Mouse (Mus musculus): ENCODE measurements around the gene Tns1.

Gene Tns1

DNA sequence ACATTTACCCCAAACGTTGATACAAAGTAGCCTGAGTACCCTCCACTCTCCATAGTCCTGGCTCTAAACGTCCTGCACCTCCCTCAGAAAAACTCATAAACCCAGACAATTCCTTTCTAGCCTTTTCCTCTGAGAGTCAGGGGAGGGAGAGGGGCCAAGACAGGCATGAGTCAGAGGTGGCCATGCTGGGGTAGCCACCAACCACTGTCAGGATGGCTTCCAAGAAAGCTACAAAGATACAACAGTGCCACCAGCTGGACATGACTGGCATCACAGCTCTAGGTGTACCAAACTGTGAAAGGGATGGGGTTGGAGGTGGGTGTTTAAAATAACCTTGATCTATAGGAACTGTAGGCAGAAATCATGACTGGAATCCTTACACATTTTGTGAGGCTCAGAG lies 128.0 kb downstream of the Tns1 start:
- in situ Hi-C loops (cut with MboI, MseI), result loop anchor here (5.0 kb wide), 2 partner anchors 76 to 81 kb away; no protein-coding TSS in a partner anchor

DNA sequence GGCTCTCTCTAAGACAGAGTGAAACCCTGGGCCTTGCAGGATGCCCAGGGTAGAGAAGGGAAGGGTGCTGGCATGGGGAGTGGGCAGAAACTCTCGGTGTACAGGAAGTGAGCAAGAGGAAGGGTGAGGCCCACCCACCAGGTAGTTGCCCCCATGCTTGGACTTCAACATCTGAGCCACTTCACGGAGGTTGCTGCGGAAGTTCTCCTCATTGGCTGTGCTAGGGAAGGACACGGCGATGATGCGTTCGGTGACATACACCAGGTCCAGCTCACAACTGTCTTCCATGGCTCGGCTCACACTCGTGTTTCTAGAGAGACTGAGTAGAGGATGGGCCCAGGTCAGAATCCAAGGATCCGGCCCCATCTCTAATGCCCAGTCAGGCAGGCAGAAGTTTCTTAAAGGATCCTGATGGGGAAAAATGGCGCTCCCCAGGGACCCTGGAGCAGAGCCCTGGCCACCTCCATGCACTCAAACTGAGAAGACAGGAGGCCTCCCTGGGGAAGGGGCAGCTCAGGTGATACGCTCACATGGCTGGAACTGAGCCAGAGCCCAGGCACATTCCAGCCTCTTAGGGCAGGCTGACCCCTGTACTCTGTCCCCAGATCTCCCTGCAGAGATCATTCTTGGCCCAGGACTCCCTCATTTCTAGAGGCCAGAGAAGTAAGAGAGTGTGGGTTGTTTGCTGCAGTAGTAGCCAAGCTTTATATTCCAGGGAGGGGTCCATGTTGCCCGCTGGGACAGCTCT lies 129.0 kb downstream of the Tns1 start:
- in situ Hi-C loops (cut with MboI, MseI), result loop anchor here (5.0 kb wide), 2 partner anchors 77 to 82 kb away; no protein-coding TSS in a partner anchor

DNA sequence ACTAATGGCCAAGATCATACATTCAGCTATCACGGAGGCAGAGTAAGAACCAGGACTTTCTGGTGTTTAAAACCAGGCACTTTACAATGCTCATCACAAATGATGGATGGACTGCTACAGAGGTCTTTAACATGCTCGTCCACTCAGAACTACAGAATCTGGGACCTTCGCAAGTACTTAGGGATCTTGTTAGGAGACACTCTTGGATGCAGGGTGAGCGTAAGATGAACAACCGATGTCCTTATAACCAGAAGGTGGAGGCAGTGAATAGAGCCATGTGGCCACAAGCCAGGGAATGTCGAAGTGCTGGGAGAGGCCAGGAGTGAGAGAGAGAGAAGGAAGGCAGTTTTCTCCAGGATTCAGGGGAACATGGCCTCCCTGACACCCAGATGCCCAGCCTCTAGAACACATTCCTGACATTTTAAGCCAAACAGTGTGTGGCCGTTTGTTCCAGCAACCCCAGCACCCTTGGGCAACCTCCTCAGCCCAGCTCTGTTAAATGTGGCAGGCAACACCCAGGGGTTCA lies 130.3 kb downstream of the Tns1 start:
- in situ Hi-C loops (cut with MboI, MseI), result no loop called here

DNA sequence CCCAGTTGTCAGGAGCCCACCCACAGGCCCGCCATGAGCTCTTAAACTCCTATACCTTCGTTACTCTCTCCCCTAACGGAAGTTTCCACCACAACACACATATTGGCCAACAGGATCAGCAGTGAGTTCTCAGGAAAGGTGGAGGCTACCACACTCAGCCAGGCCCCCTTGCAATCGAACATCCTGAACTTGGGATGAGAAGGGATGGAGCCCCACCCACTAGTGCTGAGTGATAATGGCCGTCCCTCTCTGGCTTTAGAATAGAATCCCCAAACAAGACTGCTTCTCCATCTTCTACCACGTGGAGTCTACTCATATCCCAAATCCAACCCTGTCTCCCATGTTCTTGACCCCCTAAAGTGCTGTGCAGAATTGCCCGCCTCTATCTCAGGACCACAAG lies 131.0 kb downstream of the Tns1 start:
- in situ Hi-C loops (cut with MboI, MseI), result no loop called here

DNA sequence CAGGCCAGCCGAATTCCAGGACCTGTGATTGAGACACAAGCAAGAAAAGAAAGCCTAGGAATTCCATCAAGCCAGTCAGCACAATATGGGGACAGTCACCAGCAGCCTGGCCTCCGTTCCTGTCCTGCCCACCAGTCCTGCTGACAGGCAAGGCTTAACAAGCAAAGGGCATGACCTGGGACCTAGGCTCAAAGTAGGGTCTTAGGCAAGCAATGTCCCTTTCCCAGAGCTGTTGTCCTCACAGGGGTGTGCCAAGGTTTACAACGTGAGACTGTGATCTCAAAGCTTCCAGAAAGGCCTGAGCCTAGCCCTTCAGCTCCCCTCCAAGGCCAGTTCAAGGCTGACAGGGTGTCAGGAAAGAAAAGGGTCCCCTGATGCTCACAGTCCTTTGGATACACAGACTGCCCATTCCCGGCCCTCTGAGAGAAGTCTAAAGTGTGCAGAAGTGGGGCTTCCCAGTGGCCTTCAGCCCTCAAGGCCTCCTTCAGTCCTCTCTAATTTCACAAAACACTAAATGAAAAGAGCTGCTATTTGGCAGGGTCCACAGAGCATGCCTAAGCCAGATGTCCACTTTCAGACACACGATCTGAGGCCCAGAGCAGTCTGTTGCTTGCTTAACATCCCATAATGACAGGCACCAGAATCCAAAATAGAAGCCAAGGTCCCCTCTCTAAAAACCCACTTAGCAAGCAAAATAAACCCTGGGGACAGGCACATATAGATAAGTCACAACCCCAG lies 131.9 kb downstream of the Tns1 start:
- in situ Hi-C loops (cut with MboI, MseI), result no loop called here

DNA sequence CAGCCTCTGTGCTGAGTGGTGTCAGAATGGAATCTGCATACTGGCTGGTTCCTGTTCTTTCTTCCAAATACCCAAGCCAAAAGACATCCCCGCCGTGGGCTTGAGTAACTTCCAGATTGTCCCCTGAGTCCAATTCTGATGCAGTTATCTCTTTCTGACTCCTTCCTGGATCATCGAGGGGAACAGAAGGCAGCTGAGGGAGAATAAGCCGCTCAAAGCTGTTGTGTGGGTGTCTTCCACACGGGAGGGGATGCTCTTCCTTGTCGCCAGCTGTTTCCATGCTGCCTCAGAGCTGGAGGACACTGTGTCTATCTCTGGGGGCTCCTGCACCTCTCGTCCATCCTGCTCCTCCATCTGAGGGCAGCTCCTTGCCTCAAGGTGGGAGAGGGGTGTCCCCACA lies 133.0 kb downstream of the Tns1 start:
- in situ Hi-C loops (cut with MboI, MseI), result no loop called here

DNA sequence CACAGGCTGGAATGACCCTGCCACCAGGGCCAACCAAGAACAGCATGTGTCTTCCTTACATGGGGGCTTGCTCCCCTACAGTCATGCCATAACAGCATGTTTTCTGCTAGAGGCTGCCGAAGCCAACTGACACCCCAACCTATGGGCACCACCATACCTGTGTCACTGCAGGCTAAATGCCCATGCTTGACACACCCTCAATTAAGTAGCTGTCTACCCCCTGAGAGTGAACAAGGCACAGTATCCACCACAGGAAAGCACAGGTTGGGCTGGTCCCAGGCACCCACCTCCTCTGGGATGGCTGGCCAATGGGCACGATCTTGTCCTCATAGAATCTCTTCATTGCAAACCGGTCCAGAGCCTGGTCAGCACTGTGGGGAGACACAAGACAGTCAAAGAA lies 134.2 kb downstream of the Tns1 start:
- in situ Hi-C loops (cut with MboI, MseI), result no loop called here

DNA sequence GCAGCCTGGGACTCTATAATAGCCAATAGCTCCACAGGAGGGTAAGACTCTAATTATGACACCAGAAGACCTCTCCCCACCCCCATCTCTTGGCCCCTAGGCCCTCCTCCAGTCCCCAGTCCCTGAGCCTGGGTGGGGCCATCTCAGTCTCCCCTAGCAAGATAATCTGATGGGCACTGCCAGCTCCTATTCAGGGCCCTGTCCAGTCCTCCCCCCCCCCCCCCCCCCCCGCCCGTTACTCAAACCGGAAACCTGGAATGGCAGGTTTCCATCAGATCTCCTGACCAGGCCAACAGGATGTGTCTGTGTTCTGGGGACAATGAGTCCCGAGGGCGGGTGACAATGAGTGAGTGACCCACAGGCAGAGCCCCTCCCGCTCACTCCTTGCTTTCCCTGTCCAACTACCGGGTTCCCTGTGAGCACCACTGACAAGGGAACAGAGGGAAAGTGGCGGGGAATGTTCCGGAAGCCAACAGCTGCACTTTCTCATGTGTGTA lies 136.5 kb downstream of the Tns1 start:
- in situ Hi-C loops (cut with MboI, MseI), result loop anchor here (5.0 kb wide), 1 partner anchor 85 kb away; no protein-coding TSS in a partner anchor

DNA sequence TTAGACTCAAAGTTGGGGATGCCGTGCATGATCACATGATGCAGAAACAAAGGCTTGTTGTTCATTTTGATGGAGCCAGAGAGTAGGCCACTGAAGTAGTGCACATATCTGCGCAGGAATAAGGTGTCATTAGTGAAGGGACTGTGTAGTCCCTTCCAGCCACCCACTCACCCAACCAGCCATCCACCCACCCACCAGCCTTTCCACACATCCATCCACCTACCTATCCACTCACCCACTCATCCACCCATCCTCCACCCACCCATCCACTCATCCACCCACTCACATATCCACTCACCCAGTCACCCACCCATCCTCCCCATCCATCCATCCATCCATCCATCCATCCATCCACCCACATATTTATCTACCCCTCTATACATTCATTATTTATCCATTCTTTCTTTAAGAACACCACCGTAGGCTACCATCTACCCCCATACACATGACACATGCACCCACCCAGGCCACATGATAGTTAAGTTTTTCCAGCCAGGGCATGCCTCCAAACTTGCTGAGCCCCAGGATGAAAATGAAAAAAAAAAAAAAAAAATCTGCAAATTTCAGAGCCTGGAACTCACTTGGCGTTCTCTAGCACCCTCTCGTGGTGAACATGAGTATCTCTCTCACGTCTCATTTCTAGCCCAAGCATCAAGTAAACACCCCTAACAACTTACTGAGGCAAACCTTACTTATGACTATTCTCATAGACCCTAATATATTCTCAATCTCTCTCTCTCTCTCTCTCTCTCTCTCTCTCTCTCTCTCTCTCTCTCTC lies 137.8 kb downstream of the Tns1 start:
- in situ Hi-C loops (cut with MboI, MseI), result loop anchor here (5.0 kb wide), 1 partner anchor 84 kb away; no protein-coding TSS in a partner anchor

DNA sequence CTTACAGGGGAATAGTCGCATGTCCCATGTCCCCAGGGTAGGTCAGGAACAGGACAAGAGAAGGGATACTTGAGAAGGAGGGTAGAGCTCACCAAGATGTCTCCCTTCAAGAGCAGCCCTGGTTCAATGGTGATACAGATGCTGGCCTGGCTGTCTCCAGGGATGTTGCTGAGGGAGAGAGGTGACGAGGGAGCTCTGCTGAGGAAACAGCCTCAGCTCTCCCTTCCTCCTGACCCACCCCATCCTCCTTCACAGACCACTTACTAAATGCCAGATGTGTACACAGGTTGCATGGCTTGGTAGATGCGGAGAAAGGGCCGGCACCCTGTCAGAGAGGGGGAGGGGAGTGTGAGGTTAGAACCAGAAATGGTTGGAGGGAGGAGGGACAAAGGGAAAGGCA lies 138.6 kb downstream of the Tns1 start:
- in situ Hi-C loops (cut with MboI, MseI), result loop anchor here (5.0 kb wide), 1 partner anchor 83 kb away; no protein-coding TSS in a partner anchor

DNA sequence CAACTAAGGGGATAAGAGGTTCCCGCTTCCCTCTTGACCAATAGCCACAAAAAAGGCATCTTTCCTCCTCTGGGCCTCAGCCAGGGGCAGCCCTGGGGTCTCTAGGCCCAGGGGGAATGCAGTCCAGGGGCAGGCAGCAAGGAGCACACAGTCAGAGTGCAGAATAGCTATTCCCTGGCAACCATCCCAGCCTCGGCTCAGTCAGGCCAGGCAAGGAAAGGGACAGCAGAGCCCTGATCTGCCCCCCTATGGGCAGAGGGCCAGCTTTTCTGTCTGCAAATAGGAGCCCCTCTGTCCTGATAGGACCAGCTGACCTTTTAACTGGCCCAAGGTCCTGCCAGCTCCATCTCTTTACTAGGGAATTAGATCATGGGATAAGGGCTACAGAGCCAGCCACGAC lies 145.0 kb downstream of the Tns1 start:
- in situ Hi-C loops (cut with MboI, MseI), result no loop called here

DNA sequence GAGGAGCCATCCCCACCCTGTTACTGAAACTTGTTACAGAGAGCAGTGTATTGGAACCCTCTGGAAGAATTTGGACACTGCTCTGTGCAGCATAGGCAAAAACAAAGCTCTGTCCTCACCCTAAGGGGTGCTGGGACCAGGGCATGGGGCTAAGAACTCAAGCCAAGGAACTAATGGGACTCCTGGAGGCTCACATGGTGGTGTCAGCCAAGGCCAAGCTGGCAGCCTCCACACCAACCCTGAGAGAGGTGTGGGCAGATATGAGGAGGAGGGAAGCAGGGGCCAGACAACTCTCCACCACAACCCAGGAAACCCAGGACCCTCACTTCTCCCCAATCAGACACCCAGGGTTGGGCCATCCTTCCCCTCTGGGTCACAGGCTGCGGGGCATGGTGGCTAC lies 145.7 kb downstream of the Tns1 start:
- in situ Hi-C loops (cut with MboI, MseI), result no loop called here

DNA sequence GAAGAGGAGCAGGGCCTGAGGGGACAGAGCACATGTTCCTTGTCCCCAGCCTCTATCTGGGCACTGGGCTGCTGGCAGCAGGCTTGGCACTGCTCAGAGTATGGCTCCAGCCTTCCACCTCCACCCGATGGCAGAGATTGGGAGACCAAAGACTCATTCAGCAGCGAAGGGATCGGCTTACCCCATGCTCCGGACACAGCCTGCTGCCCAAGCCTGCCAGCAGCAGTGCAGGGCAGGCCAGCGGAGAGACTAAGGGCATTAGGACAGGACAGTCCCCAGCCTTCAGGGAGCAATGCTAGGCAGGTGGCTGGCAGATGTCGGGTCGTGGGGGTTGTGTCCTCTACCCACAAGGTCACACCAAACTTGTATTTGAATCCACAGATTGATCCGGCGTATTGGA lies 150.3 kb downstream of the Tns1 start:
- in situ Hi-C loops (cut with MboI, MseI), result no loop called here

DNA sequence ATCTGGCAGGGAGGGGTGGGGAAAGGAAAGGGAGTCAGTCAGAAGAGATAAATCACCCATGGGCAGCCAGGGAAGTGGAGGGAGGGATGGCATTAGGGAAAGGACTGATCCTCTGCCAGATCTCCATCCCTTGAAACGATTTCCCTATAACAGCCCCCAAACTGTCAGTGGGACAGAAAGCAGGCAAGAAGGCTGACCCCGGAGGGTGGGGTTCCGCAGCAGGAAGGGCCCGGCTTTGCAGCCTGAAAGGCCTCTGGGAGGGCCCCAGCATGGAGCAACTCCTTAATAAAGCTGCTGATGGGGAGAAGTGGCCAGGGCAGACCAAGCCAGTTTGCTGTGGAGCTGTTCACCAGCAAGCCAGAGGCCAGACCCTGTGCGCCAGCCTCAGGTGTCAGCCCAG lies 151.5 kb downstream of the Tns1 start:
- in situ Hi-C loops (cut with MboI, MseI), result no loop called here

DNA sequence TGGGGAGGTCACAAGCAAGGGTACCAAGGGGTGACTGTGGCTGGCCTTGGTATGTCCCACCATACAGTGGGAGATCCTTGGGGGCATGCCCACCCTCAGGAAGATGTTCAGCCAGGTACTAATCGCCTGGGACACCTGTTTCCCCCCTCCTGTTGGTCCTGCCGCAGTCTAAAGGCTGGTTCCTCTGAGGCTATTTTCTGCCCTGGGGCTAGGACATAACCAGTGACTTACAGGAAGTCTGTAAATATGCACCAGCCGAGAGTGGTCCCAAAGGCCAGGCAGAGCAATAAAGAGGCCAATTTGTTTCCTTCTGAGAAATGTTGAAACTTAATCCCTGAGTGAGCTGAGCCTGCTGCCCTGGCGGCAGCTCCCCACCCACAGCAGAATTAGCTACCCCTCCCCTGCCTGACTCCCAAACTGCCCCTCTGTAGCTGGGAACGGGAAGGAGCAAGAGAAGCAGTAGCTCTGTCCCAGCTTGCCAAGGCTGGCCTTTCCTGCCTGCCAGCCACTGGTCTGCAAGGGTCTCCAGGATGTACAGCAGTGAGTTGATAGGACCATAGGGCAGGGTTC lies 154.0 kb downstream of the Tns1 start:
- in situ Hi-C loops (cut with MboI, MseI), result no loop called here

DNA sequence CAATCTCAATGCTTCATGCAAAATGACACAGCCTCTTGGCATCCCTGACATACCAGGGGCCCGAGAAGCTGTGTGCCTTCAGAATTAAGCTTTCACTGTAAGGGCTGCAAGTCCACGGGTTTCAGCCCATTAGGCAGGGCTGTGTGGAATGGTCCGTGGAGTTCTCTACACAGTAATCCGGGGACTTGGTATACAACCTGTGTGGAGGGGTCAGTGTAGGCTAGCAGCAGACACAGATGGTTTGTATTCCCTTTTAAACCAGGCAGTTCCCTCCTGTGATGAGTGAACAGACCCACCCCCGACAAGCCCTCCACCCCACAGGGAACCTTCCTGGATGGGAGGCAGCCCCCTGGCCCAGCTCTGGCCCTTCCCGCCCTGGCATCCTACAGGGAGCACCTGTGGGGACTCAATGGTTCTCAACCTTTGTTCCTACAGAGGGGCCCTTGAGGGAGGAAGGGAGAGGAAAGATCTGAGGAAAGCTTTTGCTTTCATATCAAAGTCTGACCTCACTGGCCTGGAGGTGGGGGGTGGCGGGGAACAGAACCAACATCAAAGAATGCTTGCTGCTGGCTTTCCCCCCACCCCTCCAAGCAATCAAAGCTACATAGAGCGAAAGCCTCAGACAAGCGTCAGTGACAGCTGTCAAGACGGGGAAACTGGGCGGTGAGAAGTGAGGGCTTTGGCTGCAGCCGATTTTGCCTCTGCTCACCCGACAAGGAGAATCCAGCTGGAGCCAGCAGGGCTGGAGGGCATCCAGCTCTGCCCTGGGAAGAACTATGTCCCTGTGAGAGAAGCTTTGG lies 155.3 kb downstream of the Tns1 start:
- in situ Hi-C loops (cut with MboI, MseI), result no loop called here

DNA sequence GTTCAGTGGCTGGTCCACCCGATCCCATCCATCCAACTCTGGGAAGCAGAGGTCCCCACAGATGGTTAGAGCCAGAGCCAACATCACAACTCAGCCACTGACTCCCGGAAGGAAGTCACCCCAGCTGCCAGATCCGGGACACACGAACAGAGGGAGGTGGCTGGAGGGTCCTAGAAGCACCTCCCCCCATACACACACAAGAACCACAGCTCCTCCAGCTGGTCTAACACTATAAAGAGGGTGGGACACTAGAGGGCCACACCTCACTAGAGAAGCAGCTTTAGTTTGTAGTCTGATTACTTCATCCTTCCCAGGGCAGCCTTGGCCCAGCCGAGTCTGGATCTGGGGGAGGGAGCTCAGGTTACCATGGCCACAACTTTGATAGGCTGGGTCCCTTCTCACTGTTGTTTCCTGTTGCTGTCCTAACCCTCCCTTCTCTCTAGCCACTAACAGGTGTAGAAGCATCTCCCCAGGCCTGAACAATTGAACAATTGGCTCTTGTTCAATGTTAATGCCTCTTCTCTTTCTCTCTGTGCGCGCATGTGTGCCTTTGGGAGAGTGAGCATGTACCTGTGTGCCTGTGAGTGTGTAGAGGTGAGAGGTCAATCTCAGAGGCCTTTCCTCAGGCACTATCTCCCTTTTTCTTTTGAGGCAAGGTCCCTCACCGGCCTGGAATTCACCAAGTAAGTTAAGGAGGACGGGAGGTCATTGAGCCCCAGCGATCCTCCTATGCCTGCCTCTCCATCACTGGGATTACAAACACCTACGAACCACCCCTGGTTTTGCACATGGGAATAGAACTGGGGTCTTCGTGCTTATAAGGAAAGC lies 157.6 kb downstream of the Tns1 start:
- in situ Hi-C loops (cut with MboI, MseI), result no loop called here

DNA sequence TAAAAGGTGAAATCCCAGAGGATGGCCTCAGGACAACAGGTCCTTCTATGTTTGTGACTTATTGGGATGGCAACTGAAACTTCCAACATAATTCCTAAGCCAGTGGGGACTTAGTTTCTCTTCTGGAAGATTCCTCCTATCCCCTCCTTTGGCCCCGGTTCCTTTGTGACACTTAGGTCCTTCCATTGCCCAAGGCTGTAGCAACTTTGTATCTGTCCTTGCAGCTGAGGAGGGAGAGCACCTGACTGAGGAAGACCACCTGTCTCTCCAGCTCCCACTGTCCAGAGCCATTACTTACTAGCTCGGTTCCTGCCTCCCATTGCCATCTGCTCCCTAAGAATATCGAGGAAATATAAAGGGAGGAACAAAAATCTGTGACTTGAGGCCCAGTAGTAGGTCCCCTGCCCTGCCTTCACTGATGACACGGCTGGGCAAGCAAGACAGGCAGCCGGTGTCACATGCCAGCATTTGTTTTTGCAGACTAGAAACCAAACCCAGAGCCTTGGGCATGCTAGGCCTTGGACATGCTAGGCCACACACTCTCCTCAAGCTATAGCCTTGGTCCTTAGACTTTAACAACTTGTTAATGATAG lies 160.0 kb downstream of the Tns1 start:
- in situ Hi-C loops (cut with MboI, MseI), result no loop called here

DNA sequence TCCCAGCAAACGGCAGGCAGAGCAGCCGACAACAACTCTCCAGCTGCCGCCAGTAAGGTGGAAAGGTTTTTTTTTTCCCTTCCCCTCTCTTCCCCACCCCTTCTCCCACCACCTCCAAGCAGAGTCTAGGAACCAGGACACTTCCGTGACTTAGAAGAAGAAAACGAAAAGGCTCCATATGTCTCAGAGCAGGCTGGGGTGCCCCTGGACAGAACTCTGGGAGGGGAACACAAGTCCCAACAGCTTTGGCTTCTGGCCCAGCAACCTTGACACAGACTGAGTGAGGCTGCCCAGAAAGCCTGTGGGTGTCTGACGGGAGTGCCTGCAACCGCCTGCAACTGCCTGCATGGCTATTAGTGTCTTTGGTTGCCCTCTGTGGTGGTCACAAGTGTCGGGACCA lies 160.6 kb downstream of the Tns1 start:
- in situ Hi-C loops (cut with MboI, MseI), result no loop called here

Measured in T-helper 17 cell (primary cell).